Mouse (Mus musculus) liver, postnatal 0 days (tissue): ENCODE data around the gene Polr1a.

Experiments
- CTCF ChIP-seq: sonication (generic); IDR thresholded peaks from 2 replicates; pipeline ENCODE4 v1.5.1; 2016; ENCODE audit warnings: antibody characterized with exemption, low read depth
- EP300 ChIP-seq: IDR thresholded peaks from 2 replicates; pipeline ENCODE4 v1.6.1; 2016; ENCODE audit warnings: antibody characterized with exemption, low read depth, mild to moderate bottlenecking

GRCm38 (mm10) chr6:71999917-72000512 lies 91.2 kb downstream of the Polr1a start:
- TF ChIP-seq CTCF (no peak), EP300 (0 out of 2 replicates have a peak, but pooled peaks have one; percentile 27)
